Mouse (Mus musculus) lung, postnatal 4 days (tissue): Measurements from ENCODE around the gene Tfb1m.
A peak's percentile ranks its signal among the peaks of the same experiment; 100 is the strongest.

Experiments
- DNase-seq, 2 experiments: peaks; one replicate each; pipeline ENCODE4 v3.0.0; 2021

Gene Tfb1m

DNA sequence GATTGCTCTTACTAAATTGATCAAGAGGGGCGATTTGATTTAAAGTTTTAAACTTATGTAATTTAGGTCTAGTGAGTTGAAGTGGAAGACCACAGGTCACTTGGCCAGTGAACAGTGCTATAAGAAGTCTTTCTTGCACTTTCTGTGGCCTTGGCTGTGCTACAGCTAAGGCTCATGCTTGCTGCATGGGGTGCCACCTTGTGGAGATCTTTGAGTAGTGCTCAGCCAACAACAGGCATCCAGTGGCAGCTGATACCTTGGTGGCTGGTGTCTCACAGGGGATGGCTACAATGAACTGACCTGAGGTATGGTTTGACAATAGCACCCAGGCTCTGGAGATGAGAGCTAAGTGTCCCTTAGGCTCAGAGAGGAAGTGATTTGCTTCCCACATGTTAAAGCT lies 47.7 kb downstream of the Tfb1m start:
- peak; percentile 37 to 62 for DNase-seq

DNA sequence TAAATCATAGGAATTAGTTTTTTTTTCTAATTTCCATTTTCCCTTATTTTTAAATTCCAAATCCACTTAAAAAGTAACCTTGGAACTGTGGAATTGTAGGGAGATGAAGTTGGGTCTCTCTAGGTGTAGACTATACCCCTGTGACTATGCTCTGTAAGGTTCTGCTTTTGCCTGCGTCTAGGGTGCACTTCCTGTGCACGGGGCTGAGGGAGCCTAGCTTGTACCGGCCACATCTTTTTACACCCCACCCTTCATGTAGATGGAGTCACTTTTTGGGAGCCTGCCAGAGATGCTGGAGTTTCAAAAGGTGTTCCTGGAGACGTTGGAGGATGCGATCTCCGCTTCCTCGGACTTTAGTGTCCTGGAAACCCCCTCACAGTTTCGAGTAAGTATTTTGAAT lies 51.1 kb downstream of the Tfb1m start:
- no peak for DNase-seq

DNA sequence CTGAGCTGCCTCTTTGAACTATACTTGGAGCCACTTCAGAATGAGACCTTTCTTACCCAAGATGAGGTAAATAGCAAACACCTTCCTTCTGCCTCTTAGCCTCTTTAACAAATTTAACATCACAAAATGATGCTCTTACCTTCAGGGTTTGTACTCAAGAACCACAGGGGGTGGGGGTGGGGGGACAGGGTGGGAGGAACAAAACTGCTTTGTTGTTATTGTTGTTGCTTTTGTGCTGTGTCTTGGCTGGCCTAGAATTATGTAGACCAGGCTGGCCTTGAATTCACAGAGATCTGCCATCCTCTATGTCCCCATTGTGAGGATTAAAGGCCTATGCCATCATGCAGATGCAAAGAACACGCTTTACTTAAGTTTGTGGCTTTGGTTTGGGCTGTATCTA lies 51.9 kb downstream of the Tfb1m start:
- no peak for DNase-seq

DNA sequence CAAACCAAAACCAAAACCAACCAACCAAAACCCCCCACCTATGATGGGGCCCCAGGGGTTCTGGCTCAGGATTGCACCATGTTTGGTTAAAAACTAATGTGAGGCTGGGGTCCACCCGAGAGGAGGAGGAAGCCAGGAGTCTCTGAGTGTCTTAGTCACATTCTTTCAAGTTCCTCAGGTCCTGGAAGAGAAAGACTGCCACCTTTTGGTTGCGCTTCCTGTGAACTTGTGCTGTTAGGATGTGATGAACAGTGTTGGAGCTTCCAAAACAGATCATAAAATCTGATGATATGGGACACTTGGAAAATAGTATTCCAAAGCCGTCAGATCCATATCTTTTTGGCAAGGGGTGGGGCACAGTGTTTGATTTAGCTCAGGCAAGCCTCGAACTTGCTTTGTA lies 56.6 kb downstream of the Tfb1m start:
- no peak for DNase-seq

DNA sequence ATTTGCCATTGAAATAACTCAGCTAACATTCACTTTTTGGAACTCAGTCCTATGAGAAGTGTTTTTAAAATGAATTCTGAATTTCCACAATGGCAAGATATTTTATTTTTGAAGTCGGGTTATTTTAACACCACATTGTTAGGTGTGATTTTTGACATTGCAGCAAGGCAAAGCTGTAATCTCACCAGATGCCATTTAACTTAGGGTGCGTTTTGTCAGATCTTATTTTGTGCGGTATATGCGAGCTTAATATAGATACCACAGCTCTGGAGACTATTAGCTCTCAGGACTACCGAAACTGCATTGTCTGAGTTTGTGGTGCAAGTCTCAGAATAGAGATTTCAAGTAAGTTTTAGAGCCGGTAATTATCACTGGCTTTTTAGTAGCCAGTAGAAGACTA lies 57.5 kb downstream of the Tfb1m start:
- DNase-seq: no peak

DNA sequence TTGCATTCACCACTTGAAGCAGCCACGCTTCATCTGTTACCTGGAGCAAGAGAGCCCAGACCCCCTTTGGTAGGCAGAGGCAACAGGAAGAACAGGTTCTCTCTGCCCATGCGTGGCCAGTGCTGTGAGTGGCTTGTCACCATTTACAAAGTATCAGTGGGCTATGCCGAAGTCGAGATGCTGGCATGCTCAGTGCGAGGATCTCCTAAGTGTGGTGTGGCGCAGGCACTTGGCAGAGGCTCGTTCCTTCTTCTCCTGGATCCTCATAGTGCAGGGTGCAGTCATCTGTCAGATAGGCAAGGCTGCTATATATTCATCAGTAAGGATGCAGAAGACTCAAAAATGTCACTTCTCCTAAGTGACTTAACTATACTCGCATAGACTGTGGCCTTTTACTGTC lies 58.1 kb downstream of the Tfb1m start:
- no peak for DNase-seq

DNA sequence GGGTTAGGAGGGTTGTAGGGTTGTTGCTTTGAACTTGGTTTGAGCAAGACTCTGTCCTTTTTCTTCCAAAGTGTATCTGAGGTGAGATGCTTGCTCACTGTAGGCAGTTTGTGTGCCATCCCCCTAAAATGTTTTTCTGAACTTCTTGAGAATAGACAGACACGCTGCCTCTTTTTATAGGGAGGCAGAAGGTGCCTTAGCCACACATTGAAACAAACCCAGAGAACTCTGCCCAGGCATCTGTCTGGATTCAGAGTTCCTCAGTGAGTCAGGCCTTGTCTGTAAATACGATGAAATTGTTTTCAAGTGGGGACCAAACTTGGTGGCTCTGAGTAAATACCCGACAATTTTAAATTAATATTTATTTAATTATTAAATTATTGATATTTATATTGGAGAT lies 59.0 kb downstream of the Tfb1m start:
- no peak for DNase-seq

DNA sequence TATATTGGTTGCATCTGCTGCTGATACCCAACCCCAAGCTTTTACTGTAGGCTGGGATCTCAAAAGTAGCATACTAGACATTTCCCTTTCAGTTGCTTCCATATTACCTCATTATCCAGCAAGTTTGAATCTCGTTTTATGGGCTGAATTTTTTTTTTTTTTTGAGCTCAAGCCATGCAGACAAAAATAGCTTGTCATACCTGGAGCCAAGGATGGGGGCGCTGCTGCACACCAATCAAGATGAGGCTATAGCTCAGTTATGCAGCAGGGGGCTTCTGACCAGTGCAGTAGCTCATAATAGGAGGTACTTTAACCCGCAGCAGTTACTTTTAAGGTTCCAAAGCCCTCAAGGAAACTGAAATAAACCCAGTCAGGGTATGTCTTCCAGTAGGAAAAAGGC lies 59.5 kb downstream of the Tfb1m start:
- DNase-seq: peak; percentile 32 to 56

DNA sequence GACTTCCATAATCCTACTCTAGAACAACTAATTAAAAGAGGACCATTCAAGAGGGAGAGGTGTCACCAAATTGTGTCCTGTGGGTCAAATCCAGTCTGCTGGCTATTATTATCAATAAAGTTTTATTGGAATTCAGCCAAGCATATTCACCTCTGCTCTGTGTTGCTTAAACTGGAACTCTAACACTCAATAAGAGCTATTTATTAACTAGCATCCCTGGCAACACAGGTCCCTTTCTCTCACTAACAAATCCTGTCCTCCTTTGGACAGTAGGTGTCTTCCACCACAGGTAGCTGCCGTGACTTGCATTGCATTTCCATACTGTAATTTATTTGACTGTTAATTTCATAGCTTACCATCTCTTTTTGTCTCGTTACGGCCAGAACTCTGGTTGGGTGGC lies 61.5 kb downstream of the Tfb1m start:
- no peak for DNase-seq

DNA sequence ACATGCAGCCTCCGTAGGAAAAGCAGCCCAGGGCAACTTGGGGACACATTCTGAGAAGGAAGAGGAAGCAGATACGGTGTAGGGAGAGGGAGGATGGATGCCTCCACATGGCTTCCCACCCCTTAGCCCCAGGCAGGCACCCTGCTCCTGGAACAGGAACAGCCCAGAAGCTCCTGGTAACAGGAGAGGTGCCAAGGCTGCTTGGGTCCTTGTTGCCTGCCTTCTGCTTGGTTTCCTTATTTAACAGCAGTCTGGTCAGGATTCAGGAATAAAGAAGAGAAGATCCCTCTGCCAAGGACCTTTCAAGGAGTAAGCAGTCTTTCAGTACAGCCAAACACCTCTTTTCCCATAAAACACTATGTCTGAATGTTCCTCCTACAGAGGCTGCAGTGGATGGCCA lies 62.0 kb downstream of the Tfb1m start:
- DNase-seq: no peak

DNA sequence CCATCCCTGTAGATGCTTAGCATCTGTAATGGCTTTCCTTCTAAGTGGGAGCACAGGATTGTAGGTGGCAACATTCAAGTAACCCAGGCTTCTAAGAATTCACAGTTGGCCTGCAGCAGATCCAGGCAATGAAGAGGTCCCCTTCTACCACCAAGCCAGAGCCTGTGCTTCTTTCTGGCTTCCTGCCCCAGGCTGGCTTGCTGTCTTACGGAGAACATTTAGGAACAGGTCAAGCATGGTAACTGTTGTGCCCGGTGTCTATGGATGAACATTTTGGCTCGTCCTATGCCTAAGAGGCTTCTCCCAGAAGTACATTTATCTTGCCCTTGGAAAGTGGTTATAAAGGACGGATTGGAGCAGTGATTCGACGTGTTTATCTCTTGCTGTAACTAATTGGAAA lies 65.9 kb downstream of the Tfb1m start:
- no peak for DNase-seq

DNA sequence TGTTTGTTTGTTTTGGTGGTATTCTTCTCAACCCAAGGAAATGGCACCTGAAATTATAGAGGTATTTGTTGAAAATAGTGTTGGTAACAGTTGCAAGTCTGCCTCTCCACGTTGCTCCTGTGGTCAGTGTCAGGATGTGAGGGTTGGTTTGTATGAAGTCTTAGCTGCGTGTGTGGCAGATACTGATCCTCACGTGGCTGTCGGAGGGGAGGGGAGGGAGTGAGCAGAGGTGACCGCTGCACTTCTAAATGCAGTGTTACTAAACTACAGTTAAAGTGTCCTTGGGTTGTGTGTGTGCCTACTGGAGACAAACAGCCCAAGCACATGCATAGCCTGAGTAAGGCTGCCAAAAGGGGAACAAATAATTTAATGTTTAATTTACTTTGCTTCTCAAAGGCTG lies 66.5 kb downstream of the Tfb1m start:
- no peak for DNase-seq

DNA sequence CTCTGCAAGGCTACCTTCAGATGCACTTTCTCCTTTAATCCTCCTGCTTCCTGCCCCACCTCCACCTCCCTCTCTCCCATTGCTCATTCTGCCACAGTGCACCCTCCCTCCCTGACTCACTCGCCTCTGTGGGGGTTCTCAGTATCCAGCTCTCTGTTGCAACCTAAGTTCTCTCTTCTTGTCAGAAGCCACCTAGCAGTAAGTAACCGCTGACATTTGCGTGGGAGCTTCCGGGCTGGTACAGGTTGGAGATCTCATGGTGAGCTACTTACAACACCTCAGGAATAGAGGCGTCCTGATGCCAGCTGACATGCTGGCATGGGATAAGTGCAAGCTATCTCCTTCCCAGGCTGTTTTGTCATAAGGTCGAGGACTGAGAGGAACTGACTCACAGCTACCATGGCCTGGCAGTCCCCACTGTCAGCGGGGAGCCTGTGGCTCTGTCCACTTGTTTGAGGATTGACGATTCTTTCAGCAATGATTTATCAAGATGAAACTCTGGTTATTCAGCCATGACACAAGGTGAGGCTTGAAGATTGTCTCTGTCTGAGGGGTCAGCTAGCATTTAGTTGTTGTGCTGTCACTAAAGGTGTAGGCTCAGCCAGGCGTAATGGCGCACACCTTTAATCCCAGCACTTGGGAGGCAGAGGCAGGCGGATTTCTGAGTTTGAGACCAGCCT lies 67.2 kb downstream of the Tfb1m start:
- no peak for DNase-seq

DNA sequence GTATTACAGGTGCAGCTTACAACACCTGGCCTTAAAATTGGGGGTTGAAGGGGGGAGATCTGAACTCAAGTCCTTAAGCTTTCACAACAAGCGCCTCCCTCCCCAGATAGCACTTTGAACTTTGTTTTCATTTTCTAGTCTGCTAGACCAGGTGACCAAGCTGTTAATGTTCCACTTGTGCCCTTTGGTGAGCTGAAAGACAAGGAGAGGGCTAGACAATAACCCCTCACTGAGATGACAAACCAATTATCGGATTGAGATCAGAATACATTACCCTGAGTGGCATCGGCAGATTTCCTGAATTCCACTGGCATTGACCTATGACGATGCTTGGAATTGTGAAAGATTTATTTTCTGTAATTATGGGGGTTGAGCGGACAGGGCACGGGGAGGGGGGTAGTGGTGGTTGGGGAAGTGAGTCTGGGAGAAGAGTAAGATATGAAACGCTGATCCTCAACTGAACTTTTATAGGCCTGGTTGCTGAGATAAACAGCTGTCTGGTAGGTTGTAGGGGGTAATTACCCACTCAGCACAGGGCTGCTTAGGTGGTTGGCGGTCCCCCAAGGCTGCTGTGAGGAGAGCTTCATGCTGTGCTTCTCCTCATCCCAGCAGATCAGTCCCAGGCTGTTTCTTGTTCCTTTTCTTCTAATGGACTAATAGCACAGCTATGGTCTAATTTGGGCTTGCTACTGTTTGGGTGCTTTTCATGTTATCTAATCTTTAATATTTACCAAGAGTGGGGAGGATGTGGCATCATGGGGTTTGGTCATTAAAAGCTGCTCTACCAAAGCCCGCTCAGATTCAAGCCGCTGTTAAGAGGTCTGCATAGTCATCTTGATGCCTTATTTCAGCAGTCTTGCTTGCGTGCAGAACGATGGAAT lies 69.6 kb downstream of the Tfb1m start:
- DNase-seq: no peak

DNA sequence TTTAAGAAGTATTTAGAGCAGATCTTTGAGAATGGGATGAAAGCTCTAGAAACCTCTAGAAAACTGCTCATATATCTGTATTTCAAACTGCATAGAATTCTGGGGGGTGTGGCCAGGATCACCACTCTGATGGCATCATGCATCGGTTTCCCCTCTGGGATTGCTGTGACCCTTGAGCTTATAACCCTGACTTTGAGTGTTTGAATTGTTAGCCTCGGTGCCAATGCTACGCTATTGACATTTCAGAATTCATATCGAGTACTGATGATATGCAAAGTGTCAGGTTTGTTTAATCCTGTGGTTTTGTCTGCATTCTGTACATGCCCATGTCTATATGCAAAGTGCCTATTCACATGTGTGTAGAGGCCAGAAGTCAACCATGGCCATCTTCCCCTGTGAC lies 70.4 kb downstream of the Tfb1m start:
- no peak for DNase-seq

DNA sequence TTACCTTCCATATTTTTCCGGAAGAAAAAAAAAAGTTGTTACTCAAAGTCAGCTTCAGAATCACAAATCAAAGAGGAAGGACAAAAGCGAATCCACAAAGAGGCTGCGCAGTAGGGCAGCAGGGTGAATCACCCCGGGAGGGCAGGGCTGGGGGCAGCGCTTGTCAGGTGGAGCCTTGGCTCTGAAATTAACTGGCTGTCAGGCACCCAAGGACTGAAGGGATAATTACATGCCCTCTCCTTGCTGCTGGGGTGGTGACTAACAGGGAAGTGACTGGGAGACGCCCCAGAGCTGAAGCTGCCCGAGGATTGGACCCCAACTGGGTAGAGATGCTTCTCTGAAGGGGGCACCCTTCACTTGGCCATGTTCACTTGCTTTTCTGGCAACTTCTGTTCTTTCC lies 71.7 kb downstream of the Tfb1m start:
- no peak for DNase-seq

DNA sequence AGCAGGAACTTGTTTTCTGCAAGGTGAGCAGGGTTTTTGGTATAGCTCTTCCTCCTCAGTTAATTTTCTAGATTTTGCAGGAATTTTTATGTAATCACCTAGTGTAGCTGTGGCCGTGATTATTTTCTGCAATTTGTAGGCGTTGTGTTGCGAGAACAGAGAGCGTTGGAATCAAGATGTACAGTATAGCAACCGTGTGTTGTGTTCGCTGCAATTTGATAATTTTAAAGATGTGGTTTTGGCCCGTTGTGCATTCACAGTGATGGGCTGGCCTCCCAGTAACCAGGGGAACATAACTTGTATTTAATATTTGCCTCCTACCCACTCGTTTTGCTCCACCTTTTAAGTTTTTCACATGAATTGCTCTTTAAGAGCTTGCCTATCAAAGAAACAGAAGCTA lies 74.5 kb downstream of the Tfb1m start:
- no peak for DNase-seq

DNA sequence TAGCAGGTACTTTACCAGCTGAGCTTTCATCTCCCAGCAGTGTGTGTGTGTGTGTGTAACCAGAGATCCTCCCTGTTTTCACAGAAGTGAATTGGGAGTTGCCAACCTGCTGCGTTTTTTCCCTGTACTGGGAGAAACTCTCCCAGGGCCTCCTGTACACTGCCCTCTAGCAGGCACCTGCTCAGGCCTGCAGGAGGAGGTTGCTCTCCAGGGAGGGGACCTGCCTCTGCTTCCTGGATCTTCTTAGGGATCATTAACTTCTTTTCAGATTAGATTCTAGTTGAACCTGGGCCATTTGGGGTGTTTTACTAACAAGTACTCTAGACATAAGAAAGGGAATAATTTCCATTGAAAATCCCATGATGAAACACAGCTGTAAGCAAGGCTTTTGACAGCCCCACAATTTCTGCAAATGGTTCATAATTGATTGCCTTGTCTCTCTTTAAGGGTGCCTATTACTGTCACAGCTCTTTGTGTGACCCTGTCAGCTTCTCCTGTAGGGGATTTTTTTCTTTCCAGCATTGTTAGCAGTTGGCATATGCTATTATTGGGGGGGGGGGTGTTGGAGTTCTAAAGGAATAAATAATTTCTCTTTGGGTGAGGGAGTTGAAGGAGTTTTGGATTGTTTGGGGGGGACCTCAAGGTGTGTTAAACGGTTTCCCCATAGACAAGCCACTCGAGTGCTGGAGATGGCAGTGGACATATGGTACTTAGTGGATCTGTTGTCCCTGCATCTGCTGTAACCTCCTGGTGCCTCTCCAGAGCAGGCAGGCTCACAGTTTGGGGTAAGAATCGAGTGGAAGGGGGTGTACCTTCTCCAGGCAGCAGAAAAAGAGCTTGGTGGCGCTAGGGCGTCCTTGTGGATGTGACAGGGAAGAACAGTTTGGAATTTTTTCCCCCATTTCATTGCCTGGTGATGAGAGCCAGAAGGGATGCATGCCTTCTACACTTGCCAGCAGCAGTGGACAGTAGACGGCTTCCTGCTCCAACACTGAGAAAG lies 75.7 kb downstream of the Tfb1m start:
- DNase-seq: no peak

DNA sequence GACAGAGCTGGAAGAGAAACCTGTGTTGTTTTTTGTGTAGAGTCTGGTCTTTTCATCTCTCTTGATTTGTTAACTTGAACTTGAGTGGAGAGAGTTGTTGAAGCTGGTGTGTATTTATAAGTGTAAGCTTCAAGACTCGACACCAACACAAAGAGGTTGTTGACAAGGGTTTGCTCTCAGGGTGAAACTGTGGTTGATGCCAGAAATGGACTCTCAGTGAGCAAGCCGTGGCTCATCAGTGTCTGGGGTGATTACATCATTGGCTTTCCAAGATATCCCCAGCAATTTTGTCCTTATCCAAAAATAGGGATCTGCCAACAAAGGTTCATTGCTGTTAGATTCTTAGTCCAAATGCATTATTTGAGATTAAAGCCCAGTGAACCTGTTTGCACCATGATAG lies 81.0 kb downstream of the Tfb1m start:
- DNase-seq: no peak

DNA sequence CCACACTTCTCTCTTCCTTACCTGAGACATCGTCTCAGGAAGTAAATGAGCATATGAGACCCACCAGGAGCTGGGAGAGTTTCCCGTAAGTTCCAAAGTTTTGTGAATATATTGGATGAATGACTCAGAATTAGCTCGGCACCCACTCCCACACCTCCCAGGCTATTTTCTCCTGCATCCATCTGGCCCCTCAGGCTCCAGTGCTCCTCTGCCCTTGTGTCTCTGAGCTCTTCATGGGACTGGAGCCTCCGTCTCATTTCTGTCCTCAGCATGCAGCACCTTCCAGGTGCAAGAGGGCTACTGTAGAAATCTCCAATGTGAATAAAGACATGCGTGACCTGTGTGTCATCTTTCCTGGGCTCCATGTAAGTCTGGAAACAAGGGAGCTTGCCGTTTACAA lies 85.6 kb downstream of the Tfb1m start:
- DNase-seq: no peak
